Mouse (Mus musculus) frontal cortex, postnatal 36 days (tissue): ENCODE data around the gene Pik3cb.
A peak's percentile ranks its signal among the peaks of the same experiment; 100 is the strongest.

Experiments used
- DNase-seq, 2 experiments: peaks; one replicate each; pipeline ENCODE4 v3.0.0; 2022; ENCODE audit warnings: low spot score in 2 of 2

Pik3cb gene

DNA sequence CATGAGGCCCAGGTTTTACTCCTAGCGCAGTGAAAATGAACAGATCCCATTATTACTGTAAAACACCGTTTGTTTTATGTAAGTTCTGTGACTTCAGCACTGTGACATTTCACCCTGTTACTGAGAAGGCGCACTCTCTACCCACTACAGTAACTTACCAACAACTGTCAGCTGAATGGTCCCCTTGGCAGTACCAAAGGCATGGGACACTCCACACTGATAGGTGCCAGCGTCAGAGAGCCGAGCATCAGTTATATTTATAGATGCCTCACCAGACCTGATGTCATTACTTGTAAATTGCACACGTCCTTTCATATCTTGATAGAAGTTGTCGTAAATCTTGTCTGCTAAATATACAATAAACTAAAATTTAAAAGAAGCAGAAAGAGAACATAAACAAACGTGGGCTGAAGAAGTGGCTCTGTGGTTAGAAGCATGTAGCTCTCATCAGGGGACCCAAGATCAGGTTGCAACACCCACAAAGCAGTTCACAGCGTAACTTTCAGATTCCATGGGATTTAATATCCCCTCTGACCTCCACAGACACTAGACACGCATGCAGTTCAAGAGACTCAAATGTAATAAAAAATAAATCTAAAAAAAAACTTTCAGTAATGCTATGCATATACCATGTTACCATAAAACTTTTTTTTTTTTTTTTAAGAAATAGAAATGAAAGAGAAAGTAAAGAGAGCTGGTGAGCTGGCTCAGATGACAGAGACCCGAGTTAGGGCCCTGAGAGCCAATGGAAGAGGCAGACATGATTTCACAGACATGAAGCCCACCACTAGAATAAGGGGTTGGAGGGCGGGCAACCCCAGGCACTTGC lies 131.1 kb downstream of the Pik3cb start:
- no peak for DNase-seq

DNA sequence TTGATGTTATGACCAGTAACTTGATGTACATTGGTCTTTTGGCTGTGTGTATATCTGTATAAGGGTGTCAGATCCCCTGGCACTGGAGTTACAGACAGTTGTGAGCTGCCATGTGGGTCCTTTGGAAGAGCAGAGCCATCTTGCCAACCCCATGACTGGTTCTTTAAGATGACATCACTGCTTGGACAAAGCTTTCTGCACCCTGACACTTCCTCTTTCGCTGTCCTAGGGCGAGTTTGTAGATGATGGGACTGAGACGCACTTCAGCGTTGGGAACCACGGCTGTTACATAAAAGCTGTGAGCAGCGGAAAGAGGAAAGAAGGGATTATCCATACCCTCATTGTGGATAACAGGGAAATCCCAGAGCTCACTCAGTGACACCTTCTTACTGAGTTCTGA lies 139.1 kb downstream of the Pik3cb start:
- DNase-seq, result no peak

DNA sequence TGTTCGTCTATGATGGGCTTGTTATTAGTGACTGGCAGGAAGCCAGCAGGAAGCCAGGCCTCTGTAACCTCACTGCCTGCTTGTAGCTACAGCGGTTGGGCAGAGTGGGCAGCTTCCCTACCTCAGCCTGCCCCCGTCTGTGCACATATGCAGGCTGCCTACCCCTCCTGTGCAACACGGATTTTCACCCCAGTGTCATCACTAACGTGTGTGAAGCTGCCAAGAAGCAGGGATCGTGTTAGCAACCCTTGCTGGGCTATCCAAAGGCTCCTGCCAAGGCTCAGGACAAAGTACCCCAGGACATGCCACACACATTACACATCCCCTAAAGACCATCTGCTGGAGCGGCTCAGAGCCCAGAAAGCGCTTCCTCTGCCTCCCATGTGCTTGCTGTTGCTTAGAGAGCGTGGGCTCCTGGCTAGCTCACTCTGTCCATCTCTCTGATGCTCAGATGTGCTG lies 140.5 kb downstream of the Pik3cb start:
- DNase-seq, result peak; percentile 42 to 47

DNA sequence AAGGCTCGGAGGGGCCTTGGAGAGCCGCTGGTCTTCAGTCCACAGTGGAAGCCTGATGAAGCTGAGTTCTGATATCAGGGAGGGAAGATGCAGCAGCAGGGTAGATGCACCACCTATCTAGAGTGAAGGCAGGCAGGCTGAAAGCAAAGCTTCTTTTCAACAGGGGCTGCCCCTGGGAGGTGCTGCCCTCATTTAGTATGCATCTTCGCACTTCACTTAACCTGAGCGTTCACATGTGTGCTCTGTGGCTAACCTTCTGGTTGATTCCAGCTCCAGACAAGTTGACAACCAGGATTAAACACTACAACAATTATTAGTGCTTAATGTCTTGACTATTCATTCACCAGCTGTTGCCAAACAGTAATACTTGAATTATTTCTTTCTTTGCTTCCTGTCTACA lies 146.3 kb downstream of the Pik3cb start:
- DNase-seq, result no peak

DNA sequence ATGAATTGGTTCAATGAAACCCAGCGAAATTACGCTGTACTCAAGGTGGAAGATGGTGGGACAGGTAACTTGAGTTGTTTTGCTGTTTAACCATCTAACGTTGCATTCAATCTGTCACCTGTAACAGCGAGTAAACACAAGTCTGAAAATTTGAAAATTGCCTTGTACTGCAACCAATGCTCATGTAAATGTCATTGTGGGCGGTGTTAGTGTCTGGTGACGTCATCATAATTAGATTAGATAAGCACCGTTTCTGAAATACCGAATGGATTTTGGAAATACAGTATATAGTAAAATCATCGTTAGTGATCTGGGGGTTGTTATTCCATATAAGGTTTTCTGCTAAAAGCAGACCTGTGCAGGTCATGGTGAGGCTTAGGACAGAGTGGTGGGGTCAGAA lies 153.3 kb downstream of the Pik3cb start:
- no peak for DNase-seq
